Mouse (Mus musculus) retina, postnatal 1 day (tissue): ENCODE data around the gene Frmpd1.

Experiments
- DNase-seq: peaks from one replicate; pipeline ENCODE4 v3.0.0-alpha.2; 2012

The Frmpd1 gene

GRCm38 (mm10) chr4:45184521-45185330 lies at the start of gene Frmpd1:
Frmpd1 (plus strand) TSS chr4:45184875.
- DNase-seq = peak; percentile 91

GRCm38 (mm10) chr4:45137636-45138035 lies 47.0 kb upstream of the Frmpd1 start:
- no peak for DNase-seq

GRCm38 (mm10) chr4:45141835-45142234 lies 42.8 kb upstream of the Frmpd1 start:
- DNase-seq = no peak

- peak; percentile 73 for DNase-seq
These were observed 42.3 kb upstream of the Frmpd1 start for GRCm38 (mm10) chr4:45142411-45142810.

- peak; percentile 57 for DNase-seq
These were observed 41.7 kb upstream of the Frmpd1 start for GRCm38 (mm10) chr4:45143005-45143404.

GRCm38 (mm10) chr4:45156433-45156832 lies 28.2 kb upstream of the Frmpd1 start:
- DNase-seq = no peak

GRCm38 (mm10) chr4:45158608-45159007 lies 26.1 kb upstream of the Frmpd1 start:
- no peak for DNase-seq

- no peak for DNase-seq
These were observed 23.9 kb upstream of the Frmpd1 start for GRCm38 (mm10) chr4:45160773-45161172.

- peak; percentile 81 for DNase-seq
These were observed 21.0 kb upstream of the Frmpd1 start for GRCm38 (mm10) chr4:45163711-45164110.

GRCm38 (mm10) chr4:45165477-45165876 lies 19.2 kb upstream of the Frmpd1 start:
- DNase-seq = no peak

GRCm38 (mm10) chr4:45165955-45166354 lies 18.7 kb upstream of the Frmpd1 start:
- no peak for DNase-seq

GRCm38 (mm10) chr4:45171340-45171739 lies 13.3 kb upstream of the Frmpd1 start:
- DNase-seq = no peak

GRCm38 (mm10) chr4:45183818-45184520 lies 706 bp upstream of the Frmpd1 start:
- peak; percentile 37 for DNase-seq

GRCm38 (mm10) chr4:45185331-45185669 lies 625 bp downstream of the Frmpd1 start:
- DNase-seq = no peak

- DNase-seq = no peak
These were observed 13.6 kb downstream of the Frmpd1 start for GRCm38 (mm10) chr4:45198296-45198695.

GRCm38 (mm10) chr4:45203283-45203682 lies 18.6 kb downstream of the Frmpd1 start:
- DNase-seq = no peak

- DNase-seq = no peak
These were observed 22.8 kb downstream of the Frmpd1 start for GRCm38 (mm10) chr4:45207444-45207843.

- DNase-seq = peak; percentile 97
These were observed 24.2 kb downstream of the Frmpd1 start for GRCm38 (mm10) chr4:45208832-45209363.

GRCm38 (mm10) chr4:45212342-45213063 lies 27.8 kb downstream of the Frmpd1 start:
- DNase-seq = peak; percentile 34

- no peak for DNase-seq
These were observed 35.3 kb downstream of the Frmpd1 start for GRCm38 (mm10) chr4:45219946-45220345.

GRCm38 (mm10) chr4:45222395-45222794 lies 37.7 kb downstream of the Frmpd1 start:
- DNase-seq = no peak

- no peak for DNase-seq
These were observed 45.6 kb downstream of the Frmpd1 start for GRCm38 (mm10) chr4:45230263-45230662.

- DNase-seq = no peak
These were observed 53.6 kb downstream of the Frmpd1 start for GRCm38 (mm10) chr4:45238260-45238659.
